Mouse (Mus musculus) limb, embryonic 11.5 days (tissue): Measurements from ENCODE around the gene Pced1b. TPM values are rescaled to one million over a fixed set of nuclear protein-coding genes. Genes with fewer than 3 reads are reported as not detected.
"Not testable (repeated sequence)": the region's sequence is repeated elsewhere in the genome, so short reads cannot be mapped to it uniquely, and the experiment has no call there.

Experiments used
- ATAC-seq: fragments of 200-750 bp; cut with Nextera tagmentation; 2 replicates; pipeline ENCODE4 v1.8.0; 2017; ENCODE audit warnings: low read depth; ENCODE audit not compliant: insufficient number of reproducible peaks, low FRiP score, low TSS enrichment
- DNase-seq: peaks from one replicate; pipeline ENCODE4 v3.0.0-alpha.2; 2015; ENCODE audit warnings: low spot score
- H3K27ac ChIP-seq: fragments of 300-500 bp; sonication (generic); replicated peaks from 2 replicates; pipeline ENCODE4 v1.5.1; 2014; ENCODE audit warnings: low read depth, mild to moderate bottlenecking, low read length
- H3K27me3 ChIP-seq: fragments of 300-500 bp; sonication (generic); 2 replicates; pipeline ENCODE4 v1.6.1; 2014; ENCODE audit warnings: mild to moderate bottlenecking, low read length, mixed read lengths; ENCODE audit not compliant: control insufficient read depth, insufficient read depth
- H3K36me3 ChIP-seq: fragments of 300-500 bp; sonication (generic); 2 replicates; pipeline ENCODE4 v1.6.1; 2014; ENCODE audit warnings: mild to moderate bottlenecking, low read length, moderate library complexity, mixed read lengths; ENCODE audit not compliant: control insufficient read depth, insufficient read depth
- H3K4me1 ChIP-seq: fragments of 300-500 bp; sonication (generic); 2 replicates; pipeline ENCODE4 v1.6.1; 2014; ENCODE audit warnings: low read length, mixed read lengths; ENCODE audit not compliant: control insufficient read depth, insufficient read depth
- H3K4me2 ChIP-seq: fragments of 300-500 bp; sonication (generic); 2 replicates; pipeline ENCODE4 v1.6.1; 2014; ENCODE audit warnings: low read depth, mild to moderate bottlenecking, moderate library complexity; ENCODE audit not compliant: severe bottlenecking
- H3K4me3 ChIP-seq: fragments of 300-500 bp; sonication (generic); 2 replicates; pipeline ENCODE4 v1.5.1; 2014; ENCODE audit warnings: low read depth, low read length
- H3K9ac ChIP-seq: fragments of 300-500 bp; sonication (generic); 2 replicates; pipeline ENCODE4 v1.6.1; 2014; ENCODE audit warnings: mild to moderate bottlenecking, low read length
- H3K9me3 ChIP-seq: fragments of 300-500 bp; sonication (generic); 2 replicates; pipeline ENCODE4 v1.6.1; 2016; ENCODE audit warnings: low read length; ENCODE audit not compliant: control insufficient read depth
- WGBS: fragments of 180-500 bp; shearing (Covaris S2); extraction: QIAGEN DNeasy Blood & Tissue Kit; methylation state at CpG from one replicate; pipeline ENCODE4 v1.1.7; 2014; 5-methylcytosine and 5-hydroxymethylcytosine counted together
- polyA plus RNA-seq: library from polyadenylated mRNA; unstranded; fragments of >200 nt; fragmentation: Nextera tagmentation; extraction: Ambion mirVana; gene quantifications from 2 replicates; pipeline ENCODE4 v1.2.1, GENCODE M21; 2014

Gene Pced1b
- polyA plus RNA-seq = 4.2 and 7.3 TPM in 2 replicates

DNA sequence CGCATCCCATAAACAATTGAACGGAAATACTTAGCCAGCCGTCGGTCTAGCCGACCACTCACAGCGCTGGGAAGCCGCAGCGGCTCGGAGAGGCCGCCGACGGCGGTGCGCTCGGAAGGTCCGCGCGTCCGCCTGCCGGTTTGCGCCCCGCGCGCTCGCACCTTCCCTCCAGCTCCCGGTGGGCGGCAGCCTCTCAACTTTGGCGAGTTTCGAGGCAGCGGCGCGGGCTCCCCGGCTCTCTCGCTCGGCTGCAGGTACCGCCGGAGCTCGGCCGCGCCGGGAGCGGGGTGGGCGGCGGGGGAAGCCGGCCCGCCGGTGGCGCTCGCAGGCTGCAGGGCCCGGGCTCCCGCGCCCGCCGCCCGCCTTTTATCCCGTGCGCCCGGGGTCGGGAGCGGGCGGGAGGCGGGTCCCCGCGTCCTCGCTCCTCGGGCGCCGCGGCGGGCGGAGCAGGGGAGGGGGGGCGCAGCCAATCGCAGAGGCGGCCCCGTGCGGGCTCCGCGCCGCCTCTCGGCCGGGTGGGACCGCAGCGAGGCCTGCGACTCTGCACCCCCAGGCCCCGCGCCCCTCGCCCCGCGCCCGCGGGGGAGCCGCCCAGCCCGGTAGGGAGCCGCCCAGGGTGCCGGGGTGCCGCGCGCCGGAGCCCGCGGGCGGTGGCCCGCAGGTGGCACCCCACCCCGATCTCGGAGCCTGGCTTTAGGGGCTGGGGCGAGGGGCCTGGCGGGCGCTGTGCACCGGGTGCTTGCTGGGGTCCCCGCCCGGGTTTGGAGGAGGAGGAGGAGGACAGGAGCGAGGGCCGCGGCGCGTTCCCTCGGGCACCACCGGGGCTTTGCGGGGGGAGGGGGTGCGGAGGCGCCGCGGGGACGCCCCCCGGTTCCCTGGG is at the start of gene Pced1b, which contains the start of gene Amigo2:
Gene Pced1b (plus strand): TSS at position 197 of the 880 bp plus-strand sequence.
Gene Amigo2 (minus strand): TSS at position 377 of the 880 bp plus-strand sequence.
- H3K27me3 ChIP-seq = peaks cover 3% of the 10 kb centered on the region; the same call in 1 of the 2 replicates
- peak within 1 kb of the TSS; percentile 89 for H3K9ac ChIP-seq
- under 1% methylated on average over 77 of the region's 125 CpGs for WGBS
- peaks cover 2% of the 10 kb centered on the region; the same call in 1 of the 2 replicates for H3K4me1 ChIP-seq
- DNase-seq = peak; percentile 63
- H3K27ac ChIP-seq = peak within 1 kb of the TSS; percentile 36; the same call in 1 of the 2 replicates
- peak; percentile 93 for ATAC-seq
- H3K9me3 ChIP-seq = no peaks in the 10 kb centered on the region
- peak within 1 kb of the TSS; percentile 93 for H3K4me2 ChIP-seq
- peak within 1 kb of the TSS; percentile 74 for H3K4me3 ChIP-seq
- H3K36me3 ChIP-seq = no peaks in the 10 kb centered on the region

- 89% methylated on average over 3 of the region's 3 CpGs for WGBS
Observed at GRCm38 (mm10) chr15:97204889-97205288, 42.0 kb upstream of the Pced1b start.

GRCm38 (mm10) chr15:97205776-97206175 is 41.1 kb upstream of the Pced1b start:
- H3K27ac ChIP-seq = no peak overlapping the region
- ATAC-seq = no peak
- DNase-seq = no peak
- no peak overlapping the region for H3K9ac ChIP-seq
- no peaks in the 10 kb centered on the region for H3K27me3 ChIP-seq
- H3K4me3 ChIP-seq = no peak overlapping the region
- H3K4me1 ChIP-seq = no peaks in the 10 kb centered on the region
- no peak overlapping the region for H3K4me2 ChIP-seq
- H3K36me3 ChIP-seq = no peaks in the 10 kb centered on the region
- 93% methylated on average over 10 of the region's 10 CpGs for WGBS
- H3K9me3 ChIP-seq = no peaks in the 10 kb centered on the region

More at GRCm38 (mm10) chr15:97204889-97205288, 42.0 kb upstream of the Pced1b start:
- no peak overlapping the region for H3K4me2 ChIP-seq
- no peaks in the 10 kb centered on the region for H3K36me3 ChIP-seq
- no peak overlapping the region for H3K4me3 ChIP-seq
- H3K27me3 ChIP-seq = no peaks in the 10 kb centered on the region
- no peak overlapping the region for H3K27ac ChIP-seq
- ATAC-seq (no peak), DNase-seq (no peak)
- no peak overlapping the region for H3K9ac ChIP-seq
- H3K9me3 ChIP-seq = no peaks in the 10 kb centered on the region
- no peaks in the 10 kb centered on the region for H3K4me1 ChIP-seq

- ATAC-seq = no peak
- H3K27me3 ChIP-seq = no peaks in the 10 kb centered on the region
Observed at GRCm38 (mm10) chr15:97206506-97206905, 40.4 kb upstream of the Pced1b start.

DNA sequence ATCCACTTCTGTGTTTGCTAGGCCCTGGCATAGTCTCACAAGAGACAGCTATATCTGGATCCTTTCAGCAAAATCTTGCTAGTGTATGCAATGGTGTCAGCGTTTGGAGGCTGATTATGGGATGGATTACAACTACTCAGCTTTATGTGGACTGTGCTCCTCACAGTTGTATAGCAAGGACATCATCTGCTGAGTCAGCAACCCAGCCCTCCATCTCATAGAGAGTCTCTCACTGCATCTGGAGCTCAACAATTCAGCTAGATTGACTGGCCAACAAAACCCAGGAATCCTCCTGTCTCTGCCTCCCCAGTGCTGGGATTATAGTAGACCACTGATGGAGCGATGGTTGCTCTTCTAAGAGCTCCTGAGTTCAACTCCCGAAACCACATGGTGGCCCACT is 37.2 kb upstream of the Pced1b start:
- H3K36me3 ChIP-seq, H3K4me1 ChIP-seq, H3K27ac ChIP-seq, H3K4me2 ChIP-seq, H3K9me3 ChIP-seq, ATAC-seq, H3K27me3 ChIP-seq, H3K9ac ChIP-seq, DNase-seq, H3K4me3 ChIP-seq: not testable (repeated sequence)
- WGBS = 85% methylated on average over 3 of the region's 3 CpGs

More at GRCm38 (mm10) chr15:97206506-97206905, 40.4 kb upstream of the Pced1b start:
- Histone ChIP-seq H3K9me3 (no peaks in the 10 kb centered on the region), H3K27ac (no peak overlapping the region), H3K4me3 (no peak overlapping the region), H3K4me2 (no peak overlapping the region), H3K4me1 (no peaks in the 10 kb centered on the region), H3K36me3 (no peaks in the 10 kb centered on the region), H3K9ac (no peak overlapping the region)
- WGBS = 95% methylated on average over 8 of the region's 8 CpGs
- no peak for DNase-seq

DNA sequence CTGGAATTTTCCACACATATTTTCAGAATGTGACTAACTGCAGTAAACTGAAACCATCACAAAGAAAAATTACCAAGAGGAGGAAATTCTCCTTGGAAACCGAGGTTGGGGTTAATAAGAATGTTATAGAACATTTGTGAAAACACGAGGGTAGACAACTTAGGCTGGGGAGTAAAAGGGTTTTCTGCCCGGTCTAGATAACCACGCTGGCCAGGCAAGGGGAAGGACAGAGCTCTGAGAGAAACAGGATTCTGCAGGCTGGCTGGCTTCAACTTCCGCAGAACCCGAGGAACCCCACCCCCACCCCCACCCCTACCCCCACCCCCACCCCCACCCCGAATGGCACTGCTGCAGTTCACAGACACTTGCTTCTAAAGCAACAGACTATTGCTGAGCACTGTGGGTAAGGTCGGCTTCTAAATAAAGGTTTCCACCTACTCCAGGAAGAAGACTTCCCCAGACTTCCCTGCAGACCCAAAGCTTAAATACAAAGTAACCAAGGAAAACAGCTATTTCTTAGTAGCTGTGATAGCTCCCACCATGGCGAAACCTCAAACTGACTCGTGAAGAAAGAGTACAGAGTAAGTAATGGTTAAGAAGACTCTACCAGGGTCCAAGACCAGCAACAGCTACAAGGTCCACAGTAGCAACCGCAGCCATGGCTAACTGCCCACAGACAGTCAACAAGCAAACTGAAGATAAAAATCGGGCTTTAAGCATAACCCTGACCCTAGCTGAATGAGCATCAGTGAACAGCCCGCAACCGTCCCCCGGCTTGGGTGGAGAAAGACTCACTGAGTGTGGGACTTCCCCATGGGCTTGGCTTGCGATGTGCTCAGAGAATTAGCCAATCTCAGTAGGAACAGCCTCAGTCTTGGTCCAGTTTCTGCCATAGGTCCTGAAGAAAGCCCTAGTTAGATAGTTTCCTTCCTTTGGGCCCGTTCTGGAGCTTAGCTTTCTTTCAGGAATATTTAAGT is 34.1 kb upstream of the Pced1b start:
- no peaks in the 10 kb centered on the region for H3K4me1 ChIP-seq
- no peak overlapping the region for H3K27ac ChIP-seq
- no peaks in the 10 kb centered on the region for H3K9me3 ChIP-seq
- no peak overlapping the region for H3K4me2 ChIP-seq
- no peaks in the 10 kb centered on the region for H3K36me3 ChIP-seq
- 84% methylated on average over 17 of the region's 17 CpGs for WGBS
- DNase-seq (no peak), ATAC-seq (no peak)
- no peak overlapping the region for H3K4me3 ChIP-seq
- no peaks in the 10 kb centered on the region for H3K27me3 ChIP-seq
- H3K9ac ChIP-seq = no peak overlapping the region

DNA sequence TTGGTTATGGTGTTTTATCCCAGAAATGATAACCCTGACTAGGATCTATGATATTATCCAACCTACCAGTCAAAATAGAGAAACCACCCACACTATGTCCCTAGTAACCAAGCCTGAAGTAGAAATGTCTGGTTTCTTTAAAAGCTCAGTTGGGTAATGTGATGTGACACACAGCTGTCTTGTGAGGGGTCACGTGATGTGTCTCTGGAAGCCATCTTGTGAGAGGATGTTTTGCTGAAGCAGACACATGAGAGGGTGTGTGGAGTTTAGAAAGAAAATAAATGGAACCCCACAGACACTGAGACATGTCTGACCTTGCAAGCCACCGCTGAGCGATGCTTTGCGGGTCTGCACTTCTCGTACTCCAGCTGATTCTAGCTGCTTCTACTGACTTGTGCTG is 30.1 kb upstream of the Pced1b start:
- no peak overlapping the region for H3K9ac ChIP-seq
- no peak overlapping the region for H3K4me2 ChIP-seq
- H3K27ac ChIP-seq = no peak overlapping the region
- H3K36me3 ChIP-seq = no peaks in the 10 kb centered on the region
- no peaks in the 10 kb centered on the region for H3K27me3 ChIP-seq
- no peak for DNase-seq
- WGBS = 92% methylated on average over 5 of the region's 5 CpGs
- no peak for ATAC-seq
- H3K4me1 ChIP-seq = no peaks in the 10 kb centered on the region
- H3K9me3 ChIP-seq = no peaks in the 10 kb centered on the region
- H3K4me3 ChIP-seq = no peak overlapping the region

GRCm38 (mm10) chr15:97223431-97223830 is 23.5 kb upstream of the Pced1b start:
- no peak overlapping the region for H3K9ac ChIP-seq
- no peaks in the 10 kb centered on the region for H3K4me1 ChIP-seq
- no peaks in the 10 kb centered on the region for H3K27me3 ChIP-seq
- no peak for ATAC-seq
- no peak for DNase-seq
- WGBS = 88% methylated on average over 10 of the region's 10 CpGs
- no peak overlapping the region for H3K4me2 ChIP-seq
- H3K9me3 ChIP-seq = no peaks in the 10 kb centered on the region
- no peak overlapping the region for H3K4me3 ChIP-seq
- no peak overlapping the region for H3K27ac ChIP-seq
- H3K36me3 ChIP-seq = no peaks in the 10 kb centered on the region
